Mouse (Mus musculus): ENCODE data around the gene Hbq1a. TPM values are rescaled to one million over a fixed set of nuclear protein-coding genes. Genes with fewer than 3 reads are reported as not detected.

Hbq1a gene
- total RNA-seq (2023) = not detected

DNA sequence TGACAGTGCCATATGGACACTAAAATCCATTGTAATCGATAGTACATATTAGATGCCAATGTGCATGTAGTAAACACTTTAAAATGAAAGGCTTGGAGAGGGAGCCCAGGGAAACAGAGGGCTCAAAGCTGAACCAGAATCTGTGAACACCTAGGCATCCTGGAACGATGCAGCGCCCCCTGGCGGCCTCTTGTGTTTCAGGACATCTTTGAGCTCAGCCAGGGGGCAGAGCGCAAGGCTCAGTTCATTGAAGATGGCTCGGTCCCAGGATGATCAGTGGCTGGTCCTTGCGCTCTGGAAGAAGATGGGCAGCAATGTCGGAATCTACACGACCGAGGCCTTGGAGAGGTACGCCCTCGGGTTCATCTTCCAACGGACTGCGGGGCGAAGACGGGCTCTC, at the start of gene Hbq1a:
Gene Hbq1a, plus strand, starts transcription at position 205 of the 400 bp plus-strand sequence.

GRCm38 (mm10) chr11:32267188-32267884, 32.5 kb upstream of the Hbq1a start, which contains the start of gene Nprl3:
Gene Nprl3, minus strand, starts transcription at chr11:32267707.

GRCm38 (mm10) chr11:32276347-32276746, 23.5 kb upstream of the Hbq1a start, which contains the start of gene Hba-x:
Gene Hba-x, plus strand, starts transcription at chr11:32276400.

DNA sequence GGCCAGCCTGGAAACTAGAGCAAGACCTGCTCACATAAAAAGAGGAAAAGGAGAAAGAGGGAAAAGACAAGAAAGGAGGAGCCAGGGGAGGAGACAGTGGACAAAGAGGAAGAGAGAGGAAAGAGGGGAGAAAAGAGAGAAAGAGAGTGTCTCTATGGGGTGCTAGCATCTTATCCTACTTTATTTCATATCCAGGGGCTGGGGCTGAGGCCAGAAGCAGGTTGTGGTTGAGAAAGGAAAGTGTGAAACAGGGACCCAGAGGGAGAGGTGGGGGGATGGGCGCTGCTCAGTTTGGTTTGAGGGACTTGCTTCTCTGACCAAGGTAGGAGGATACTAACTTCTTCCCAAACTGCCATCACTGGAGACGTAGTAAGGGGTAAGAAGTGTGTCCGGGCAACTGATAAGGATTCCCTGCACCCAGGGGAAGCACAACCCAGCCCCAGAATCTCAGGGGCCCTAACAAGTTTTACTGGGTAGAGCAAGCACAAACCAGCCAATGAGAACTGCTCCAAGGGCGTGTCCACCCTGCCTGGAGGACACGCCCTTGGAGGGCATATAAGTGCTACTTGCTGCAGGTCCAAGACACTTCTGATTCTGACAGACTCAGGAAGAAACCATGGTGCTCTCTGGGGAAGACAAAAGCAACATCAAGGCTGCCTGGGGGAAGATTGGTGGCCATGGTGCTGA, 16.6 kb upstream of the Hbq1a start, which contains the start of gene Hba-a1:
Gene Hba-a1, plus strand, starts transcription at position 421 of the 687 bp plus-strand sequence.

DNA sequence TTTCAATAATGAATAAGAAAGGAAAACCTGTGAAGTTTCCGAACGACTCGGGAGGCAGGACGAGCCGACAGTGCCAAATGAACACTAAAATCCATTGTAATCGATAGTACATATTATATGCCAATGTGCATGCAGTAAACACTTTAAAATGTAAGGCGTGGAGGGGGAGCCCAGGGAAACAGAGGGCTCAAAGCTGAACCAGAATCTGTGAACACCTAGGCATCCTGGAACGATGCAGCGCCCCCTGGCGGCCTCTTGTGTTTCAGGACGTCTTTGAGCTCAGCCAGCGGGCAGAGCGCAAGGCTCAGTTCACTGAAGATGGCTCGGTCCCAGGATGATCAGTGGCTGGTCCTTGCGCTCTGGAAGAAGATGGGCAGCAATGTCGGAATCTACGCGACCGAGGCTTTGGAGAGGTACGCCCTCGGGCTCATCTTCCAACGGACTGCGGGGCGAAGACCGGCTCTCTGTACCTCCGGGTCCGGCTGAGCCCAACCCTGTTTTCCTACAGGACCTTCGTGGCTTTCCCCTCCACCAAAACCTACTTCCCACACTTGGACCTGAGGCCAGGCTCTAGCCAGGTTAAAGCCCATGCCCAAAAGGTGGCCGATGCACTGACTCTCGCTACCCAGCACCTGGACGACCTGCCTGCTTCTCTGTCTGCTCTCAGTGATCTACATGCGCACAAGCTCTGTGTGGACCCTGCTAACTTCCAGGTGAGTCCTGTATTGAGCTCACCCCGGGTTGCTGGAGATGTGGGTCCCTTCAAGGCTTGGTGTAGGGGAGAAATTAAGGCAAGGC, 13.0 kb upstream of the Hbq1a start, which contains the start of gene Hbq1b:
Gene Hbq1b, plus strand, starts transcription at position 271 of the 798 bp plus-strand sequence.

GRCm38 (mm10) chr11:32296203-32296602, 3.7 kb upstream of the Hbq1a start, which contains the start of gene Hba-a2:
Gene Hba-a2, plus strand, starts transcription at chr11:32296489.

GRCm38 (mm10) chr11:32347607-32348432, 48.0 kb downstream of the Hbq1a start, which contains the start of gene Sh3pxd2b:
Gene Sh3pxd2b, plus strand, starts transcription at chr11:32347820.

Other genes with a start within 250 kb of the Hbq1a start
- under 1 TPM; 0.16 to 0.18 TPM for gene Il9r, start 99.8 kb upstream of the Hbq1a start, total RNA-seq (2023)
- gene Snrnp25, start 94.7 kb upstream of the Hbq1a start, total RNA-seq (2023) = 10 to 100 TPM; 10.8 to 15.6 TPM
- 1 to 10 TPM in 1 of 2 experiments, under 1 TPM in 1; 0.36 to 1.1 TPM for gene Rhbdf1, start 77.8 kb upstream of the Hbq1a start, total RNA-seq (2023)
- gene Mpg, start 73.6 kb upstream of the Hbq1a start, total RNA-seq (2023) = 1 to 10 TPM; 8.3 to 9.1 TPM
- gene Nprl3, start 32.4 kb upstream of the Hbq1a start, total RNA-seq (2023) = 10 to 100 TPM; 16.4 to 18.4 TPM
- not detected for gene Hba-x, start 23.7 kb upstream of the Hbq1a start, total RNA-seq (2023)
- 1,000 to 10,000 TPM; 1,163 to 1,619 TPM for gene Hba-a1, start 16.6 kb upstream of the Hbq1a start, total RNA-seq (2023)
- gene Hbq1b, start 13.1 kb upstream of the Hbq1a start, total RNA-seq (2023) = 1 to 10 TPM; 2.0 to 2.8 TPM
- gene Hba-a2, start 3.6 kb upstream of the Hbq1a start, total RNA-seq (2023) = 100 to 1,000 TPM; 626 to 696 TPM
- 1 to 10 TPM; 4.0 to 5.8 TPM for gene Sh3pxd2b, start 47.8 kb downstream of the Hbq1a start, total RNA-seq (2023)
- 1 to 10 TPM in 1 of 2 experiments, under 1 TPM in 1; 0.82 to 2.2 TPM for gene Ubtd2, start 155.3 kb downstream of the Hbq1a start, total RNA-seq (2023)
- gene Efcab9, start 232.0 kb downstream of the Hbq1a start, total RNA-seq (2023) = 1 to 10 TPM in 1 of 2 experiments, not detected in 1; 1.0 TPM
- 100 to 1,000 TPM; 172 to 177 TPM for gene Stk10, start 233.2 kb downstream of the Hbq1a start, total RNA-seq (2023)

Measured in neutrophil, adult 59 days (primary cell).